Comparison of ENCODE assay signal across 8 mouse cellular contexts in the genomic region with DNA sequence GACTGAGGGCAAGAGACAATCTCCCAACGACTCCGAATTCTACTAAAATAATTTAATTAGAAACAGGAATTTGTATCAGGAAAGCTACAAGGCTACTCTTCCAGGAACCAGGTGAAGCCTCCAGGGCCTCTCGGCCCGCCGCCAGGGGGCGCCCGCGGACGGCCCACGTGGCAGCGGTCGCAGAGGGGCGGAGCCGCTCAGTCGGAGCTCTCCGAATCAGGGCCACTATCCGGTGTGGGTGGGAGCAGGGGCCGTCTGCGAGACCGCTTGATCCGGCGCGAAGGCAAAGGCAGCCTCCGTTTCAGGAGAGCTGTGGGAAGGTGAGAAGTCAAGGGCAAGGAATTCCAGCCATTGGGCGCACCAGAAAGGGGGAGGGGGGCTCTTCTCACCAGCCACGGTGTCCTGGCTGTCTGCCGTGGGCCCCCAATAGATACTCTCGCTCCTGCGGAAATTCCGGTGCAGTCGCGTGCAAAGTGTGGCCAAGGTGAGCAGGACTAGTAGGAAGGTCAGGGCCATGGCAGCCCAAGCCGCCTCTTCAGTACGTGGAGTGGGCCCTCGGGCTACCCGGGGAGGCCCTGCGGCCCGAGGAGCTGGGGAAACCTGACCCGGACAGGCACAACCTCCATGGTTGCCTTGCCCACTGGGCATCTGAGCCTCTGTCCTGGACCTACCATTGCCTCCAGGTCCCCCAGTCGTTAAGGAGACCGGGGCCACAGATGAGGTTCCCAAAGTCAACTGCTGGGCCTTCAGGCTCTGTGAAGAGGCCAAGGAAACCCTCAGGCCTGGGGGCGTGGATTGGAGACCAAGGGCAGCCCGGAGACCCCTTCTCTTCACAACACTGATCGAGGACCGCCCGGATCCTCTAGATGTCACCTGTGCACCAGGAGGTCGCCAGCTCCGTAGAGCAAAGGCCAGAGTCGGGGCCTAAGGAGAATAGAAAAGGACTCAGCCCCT. TPM values are rescaled to one million over a fixed set of nuclear protein-coding genes. Genes with fewer than 3 reads are reported as not detected.
DNase-seq lines count a peak whose midpoint lies in the region; ATAC-seq and TF ChIP-seq lines count a peak whose summit lies in the region.

No protein-coding gene starts in this region.

- peak overlapping the region; percentile 51 for H3K9ac ChIP-seq in forebrain, postnatal 0 days

- ATAC-seq in forebrain, postnatal 0 days, result peak; percentile 89

- peak overlapping the region; percentile 74 for H3K4me2 ChIP-seq in forebrain, postnatal 0 days (ENCODE audit: low read depth)

- peak; percentile 74; the same call in 1 of the 2 replicates for TF ChIP-seq CTCF in cerebellum, adult 2 months (IDR thresholded peaks at IDR 0.05; ENCODE audit: borderline replicate concordance, insufficient read depth, low read depth, low read length)
- TF ChIP-seq CTCF in forebrain, postnatal 0 days (IDR thresholded peaks at IDR 0.05; ENCODE audit: low read depth), result peak; percentile 92

- peak overlapping the region; percentile 20 for H3K4me3 ChIP-seq in cerebellum, adult 2 months (replicated peaks; ENCODE audit: insufficient read depth, low read depth, low read length)
- H3K4me3 ChIP-seq in forebrain, postnatal 0 days (ENCODE audit: low read depth, low read length), result peak overlapping the region; percentile 38

- H3K9me3 ChIP-seq in forebrain, postnatal 0 days (ENCODE audit: low read length), result no peaks in the 10 kb centered on the region

- no peaks in the 10 kb centered on the region for H3K27me3 ChIP-seq in cerebellum, adult 2 months (ENCODE audit: control insufficient read depth, insufficient read depth, low read length)
- H3K27me3 ChIP-seq in forebrain, postnatal 0 days (ENCODE audit: insufficient read depth, low read length), result no peaks in the 10 kb centered on the region

- no peak overlapping the region for H3K27ac ChIP-seq in cerebellum, adult 2 months (ENCODE audit: insufficient read depth, low read length)
- no peak overlapping the region for H3K27ac ChIP-seq in forebrain, postnatal 0 days (ENCODE audit: low read depth, low read length)

- DNase-seq in NIH3T3 (ENCODE audit: low read depth), result peak; percentile 64
- peak; percentile 76 to 81 for DNase-seq in cerebellum, adult 2 months
- DNase-seq in forebrain, postnatal 0 days, result peak; percentile 90
- peak; percentile 93 for DNase-seq in heart, postnatal 4 days
- DNase-seq in layer of hippocampus, postnatal 14 days (ENCODE audit: low spot score in 2 of 2), result peak; percentile 81 to 88
- DNase-seq in lung, postnatal 4 days, result peak; percentile 91
- DNase-seq in right cerebral cortex, adult 18-20 months, result peak; percentile 82
- peak; percentile 81 for DNase-seq in urinary bladder, postnatal 25 days (ENCODE audit: low spot score)

- 20% methylated on average over 49 of the region's 49 CpGs for WGBS in cerebellum, adult 2 months
- WGBS in forebrain, postnatal 0 days, result 19% methylated on average over 49 of the region's 49 CpGs

- H3K36me3 ChIP-seq in forebrain, postnatal 0 days (ENCODE audit: insufficient read depth), result peaks cover 37% of the 10 kb centered on the region

- no peak for TF ChIP-seq POLR2A in cerebellum, adult 2 months (IDR thresholded peaks at IDR 0.05; ENCODE audit: borderline replicate concordance, insufficient read depth, low read length)

- H3K4me1 ChIP-seq in cerebellum, adult 2 months (ENCODE audit: control insufficient read depth, insufficient read depth, low read length), result peaks cover 3% of the 10 kb centered on the region; the same call in 1 of the 2 replicates
- H3K4me1 ChIP-seq in forebrain, postnatal 0 days (ENCODE audit: insufficient read depth), result 0 out of 2 replicates have a peak, but pooled peaks cover 9% of the 10 kb centered on the region

RNA-seq across cellular contexts. Expression of a gene that starts 6.6 kb away (rescaled TPM):
- polyA plus RNA-seq in cerebellum, adult 2 months (2012; rRNA removed), result 0.98 and 1.0 TPM in 2 replicates
- total RNA-seq in forebrain, postnatal 0 days (2014; rRNA removed), result 1.6 and 1.9 TPM in 2 replicates
- 1.1 and 1.5 TPM in 2 replicates for polyA plus RNA-seq in forebrain, postnatal 0 days (2015; fragmentation: Nextera tagmentation; extraction: Ambion mirVana)
- total RNA-seq in heart, postnatal 4 days (2021), result 1 to 10 TPM; 1.4 to 1.5 TPM
- 1 to 10 TPM; 1.9 to 2.4 TPM for total RNA-seq in layer of hippocampus, postnatal 14 days (2021)

RNA-seq across cellular contexts. Expression of a gene that starts 7.4 kb away (rescaled TPM):
- 11.6 and 12.8 TPM in 2 replicates for polyA plus RNA-seq in cerebellum, adult 2 months (2012; rRNA removed)
- 7.7 and 12.4 TPM in 2 replicates for total RNA-seq in forebrain, postnatal 0 days (2014; rRNA removed)
- 12.3 and 12.4 TPM in 2 replicates for polyA plus RNA-seq in forebrain, postnatal 0 days (2015; fragmentation: Nextera tagmentation; extraction: Ambion mirVana)
- total RNA-seq in heart, postnatal 4 days (2021), result 10 to 100 TPM; 12.0 to 13.7 TPM
- 1 to 10 TPM; 5.8 to 6.7 TPM for total RNA-seq in layer of hippocampus, postnatal 14 days (2021)

RNA-seq across cellular contexts. Expression of a gene that starts 10.7 kb away (rescaled TPM):
- not detected in 2 replicates for polyA plus RNA-seq in cerebellum, adult 2 months (2012; rRNA removed)
- not detected in 2 replicates for total RNA-seq in forebrain, postnatal 0 days (2014; rRNA removed)
- not detected in 2 replicates for polyA plus RNA-seq in forebrain, postnatal 0 days (2015; fragmentation: Nextera tagmentation; extraction: Ambion mirVana)
- not detected for total RNA-seq in heart, postnatal 4 days (2021)
- not detected for total RNA-seq in layer of hippocampus, postnatal 14 days (2021)

RNA-seq across cellular contexts. Expression of a gene that starts 15.0 kb away (rescaled TPM):
- polyA plus RNA-seq in cerebellum, adult 2 months (2012; rRNA removed), result 106 and 110 TPM in 2 replicates
- 91.2 and 126 TPM in 2 replicates for total RNA-seq in forebrain, postnatal 0 days (2014; rRNA removed)
- 20.1 and 22.1 TPM in 2 replicates for polyA plus RNA-seq in forebrain, postnatal 0 days (2015; fragmentation: Nextera tagmentation; extraction: Ambion mirVana)
- total RNA-seq in heart, postnatal 4 days (2021), result 10 to 100 TPM; 76.8 to 81.0 TPM
- 100 to 1,000 TPM; 164 to 177 TPM for total RNA-seq in layer of hippocampus, postnatal 14 days (2021)

RNA-seq across cellular contexts. Expression of a gene that starts 18.9 kb away (rescaled TPM):
- polyA plus RNA-seq in cerebellum, adult 2 months (2012; rRNA removed), result 106 and 114 TPM in 2 replicates
- total RNA-seq in forebrain, postnatal 0 days (2014; rRNA removed), result 81.7 and 81.9 TPM in 2 replicates
- polyA plus RNA-seq in forebrain, postnatal 0 days (2015; fragmentation: Nextera tagmentation; extraction: Ambion mirVana), result 55.4 and 56.8 TPM in 2 replicates
- 10 to 100 TPM; 17.3 to 17.4 TPM for total RNA-seq in heart, postnatal 4 days (2021)
- 100 to 1,000 TPM; 122 TPM for total RNA-seq in layer of hippocampus, postnatal 14 days (2021)
